Mouse (Mus musculus) R1 (cell line): ENCODE data around the gene Osbpl10.

Source experiments
- DNase-seq: peaks from one replicate; pipeline ENCODE4 v3.0.0-alpha.2; 2018; ENCODE audit warnings: low read depth, low spot score

The Osbpl10 gene

GRCm38 (mm10) chr9:115163031-115163430 lies 184.7 kb downstream of the Osbpl10 start:
- peak; percentile 89 for DNase-seq

- no peak for DNase-seq
Measured at GRCm38 (mm10) chr9:115163693-115164092, 185.3 kb downstream of the Osbpl10 start.

GRCm38 (mm10) chr9:115164351-115164750 lies 186.0 kb downstream of the Osbpl10 start:
- no peak for DNase-seq

- DNase-seq = no peak
Measured at GRCm38 (mm10) chr9:115165996-115166395, 187.6 kb downstream of the Osbpl10 start.

GRCm38 (mm10) chr9:115169591-115169990 lies 191.2 kb downstream of the Osbpl10 start:
- peak; percentile 96 for DNase-seq

GRCm38 (mm10) chr9:115172096-115172495 lies 193.7 kb downstream of the Osbpl10 start:
- no peak for DNase-seq

- DNase-seq = no peak
Measured at GRCm38 (mm10) chr9:115179154-115179553, 200.8 kb downstream of the Osbpl10 start.

GRCm38 (mm10) chr9:115179935-115180334 lies 201.6 kb downstream of the Osbpl10 start:
- no peak for DNase-seq

- DNase-seq = no peak
Measured at GRCm38 (mm10) chr9:115186402-115186801, 208.0 kb downstream of the Osbpl10 start.

- DNase-seq = no peak
Measured at GRCm38 (mm10) chr9:115190376-115190942, 212.1 kb downstream of the Osbpl10 start.

- DNase-seq = peak; percentile 67
Measured at GRCm38 (mm10) chr9:115192890-115193289, 214.5 kb downstream of the Osbpl10 start.

- no peak for DNase-seq
Measured at GRCm38 (mm10) chr9:115197082-115197481, 218.7 kb downstream of the Osbpl10 start.

GRCm38 (mm10) chr9:115200166-115200862 lies 221.9 kb downstream of the Osbpl10 start:
- no peak for DNase-seq

GRCm38 (mm10) chr9:115201264-115201663 lies 222.9 kb downstream of the Osbpl10 start:
- no peak for DNase-seq

GRCm38 (mm10) chr9:115203136-115203535 lies 224.8 kb downstream of the Osbpl10 start:
- DNase-seq = no peak

- DNase-seq = peak; percentile 67
Measured at GRCm38 (mm10) chr9:115205491-115205890, 227.1 kb downstream of the Osbpl10 start.

- DNase-seq = no peak
Measured at GRCm38 (mm10) chr9:115206219-115206618, 227.8 kb downstream of the Osbpl10 start.

GRCm38 (mm10) chr9:115209737-115210136 lies 231.4 kb downstream of the Osbpl10 start:
- no peak for DNase-seq

- DNase-seq = no peak
Measured at GRCm38 (mm10) chr9:115210535-115210934, 232.2 kb downstream of the Osbpl10 start.

- peak; percentile 57 for DNase-seq
Measured at GRCm38 (mm10) chr9:115213755-115214264, 235.4 kb downstream of the Osbpl10 start.

GRCm38 (mm10) chr9:115214572-115215571 lies 236.5 kb downstream of the Osbpl10 start:
- DNase-seq = peak; percentile 64
